Mouse (Mus musculus) forebrain, postnatal 0 days (tissue): ENCODE measurements around the gene BC049352. TPM values are rescaled to one million over a fixed set of nuclear protein-coding genes. Genes with fewer than 3 reads are reported as not detected.
A peak's percentile ranks its signal among the peaks of the same experiment; 100 is the strongest.

Source experiments
- ATAC-seq: fragments of 200-750 bp; cut with Nextera tagmentation; 2 replicates; pipeline ENCODE4 v1.8.0; 2017; ENCODE audit warnings: mild to moderate bottlenecking, moderate library complexity
- DNase-seq: peaks from one replicate; pipeline ENCODE4 v3.0.0-alpha.2; 2015
- H3K27ac ChIP-seq: fragments of 300-500 bp; sonication (generic); 2 replicates; pipeline ENCODE4 v1.5.1; 2014; ENCODE audit warnings: low read depth, mild to moderate bottlenecking, antibody characterized with exemption, low read length, moderate library complexity, mixed read lengths
- H3K27me3 ChIP-seq: fragments of 300-500 bp; sonication (generic); 2 replicates; pipeline ENCODE4 v1.6.1; 2014; ENCODE audit warnings: mild to moderate bottlenecking, low read length, mixed read lengths; ENCODE audit not compliant: insufficient read depth
- H3K36me3 ChIP-seq: fragments of 300-500 bp; sonication (generic); 2 replicates; pipeline ENCODE4 v1.6.1; 2014; ENCODE audit warnings: mild to moderate bottlenecking, moderate library complexity; ENCODE audit not compliant: insufficient read depth
- H3K4me1 ChIP-seq: fragments of 300-500 bp; sonication (generic); 2 replicates; pipeline ENCODE4 v1.6.1; 2014; ENCODE audit warnings: antibody characterized with exemption; ENCODE audit not compliant: insufficient read depth
- H3K4me2 ChIP-seq: fragments of 300-500 bp; sonication (generic); 2 replicates; pipeline ENCODE4 v1.6.1; 2014; ENCODE audit warnings: low read depth, mild to moderate bottlenecking, moderate library complexity
- H3K4me3 ChIP-seq: fragments of 300-500 bp; sonication (generic); 2 replicates; pipeline ENCODE4 v1.5.1; 2014; ENCODE audit warnings: low read depth, low read length, mixed read lengths
- H3K9ac ChIP-seq: fragments of 300-500 bp; sonication (generic); 2 replicates; pipeline ENCODE4 v1.6.1; 2014; ENCODE audit warnings: mild to moderate bottlenecking
- H3K9me3 ChIP-seq: fragments of 300-500 bp; sonication (generic); 2 replicates; pipeline ENCODE4 v1.6.1; 2016; ENCODE audit warnings: low read length
- CTCF ChIP-seq: sonication (generic); IDR thresholded peaks from 2 replicates; pipeline ENCODE4 v1.5.1; 2016; ENCODE audit warnings: antibody characterized with exemption, control low read depth, low read depth
- WGBS: fragments of 180-500 bp; shearing (Covaris S2); extraction: QIAGEN DNeasy Blood & Tissue Kit; methylation state at CpG from one replicate; pipeline ENCODE4 v1.1.7; 2014; 5-methylcytosine and 5-hydroxymethylcytosine counted together
- polyA plus RNA-seq: library from polyadenylated mRNA; unstranded; fragments of >200 nt; fragmentation: Nextera tagmentation; extraction: Ambion mirVana; gene quantifications from 2 replicates; pipeline ENCODE4 v1.2.1, GENCODE M21; 2015
- total RNA-seq: library from RNA; depleted of rRNA; stranded (reverse); fragments of >200 nt; gene quantifications from 2 replicates; pipeline ENCODE4 v1.2.3, GENCODE M21; 2014

The BC049352 gene
- total and polyA plus RNA-seq, 2 experiments from 2014 or later, result 0.28 to 0.38 TPM

DNA sequence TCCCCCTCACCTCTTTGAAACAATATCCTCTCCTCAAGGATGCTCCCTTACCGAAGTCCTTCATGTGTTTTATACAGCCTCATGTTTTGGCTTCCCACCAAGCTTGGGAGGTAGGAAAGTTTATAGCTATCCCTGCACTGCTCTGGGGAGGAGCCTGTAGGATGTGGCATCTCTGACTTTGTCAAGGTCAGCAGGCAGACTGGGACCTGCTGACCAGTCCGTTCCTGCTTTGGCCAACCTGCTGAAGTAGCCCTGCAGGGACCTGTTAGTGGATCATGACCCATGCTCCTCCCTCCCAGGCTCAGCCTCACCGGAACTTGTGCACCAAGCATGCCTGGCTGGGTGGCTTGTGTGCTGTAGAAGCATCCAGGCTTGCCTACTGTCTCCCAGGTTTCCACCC is 39.1 kb upstream of the BC049352 start:
- Histone ChIP-seq H3K4me1 (no peaks in the 10 kb centered on the region), H3K9ac (no peak overlapping the region), H3K4me2 (no peak overlapping the region), H3K27ac (no peak overlapping the region), H3K4me3 (no peak overlapping the region), H3K36me3 (no peaks in the 10 kb centered on the region), H3K9me3 (no peaks in the 10 kb centered on the region), H3K27me3 (peaks cover 61% of the 10 kb centered on the region)
- DNase-seq (no peak), ATAC-seq (no peak)
- no peak for TF ChIP-seq CTCF
- WGBS, result 62% methylated on average over 3 of the region's 3 CpGs

DNA sequence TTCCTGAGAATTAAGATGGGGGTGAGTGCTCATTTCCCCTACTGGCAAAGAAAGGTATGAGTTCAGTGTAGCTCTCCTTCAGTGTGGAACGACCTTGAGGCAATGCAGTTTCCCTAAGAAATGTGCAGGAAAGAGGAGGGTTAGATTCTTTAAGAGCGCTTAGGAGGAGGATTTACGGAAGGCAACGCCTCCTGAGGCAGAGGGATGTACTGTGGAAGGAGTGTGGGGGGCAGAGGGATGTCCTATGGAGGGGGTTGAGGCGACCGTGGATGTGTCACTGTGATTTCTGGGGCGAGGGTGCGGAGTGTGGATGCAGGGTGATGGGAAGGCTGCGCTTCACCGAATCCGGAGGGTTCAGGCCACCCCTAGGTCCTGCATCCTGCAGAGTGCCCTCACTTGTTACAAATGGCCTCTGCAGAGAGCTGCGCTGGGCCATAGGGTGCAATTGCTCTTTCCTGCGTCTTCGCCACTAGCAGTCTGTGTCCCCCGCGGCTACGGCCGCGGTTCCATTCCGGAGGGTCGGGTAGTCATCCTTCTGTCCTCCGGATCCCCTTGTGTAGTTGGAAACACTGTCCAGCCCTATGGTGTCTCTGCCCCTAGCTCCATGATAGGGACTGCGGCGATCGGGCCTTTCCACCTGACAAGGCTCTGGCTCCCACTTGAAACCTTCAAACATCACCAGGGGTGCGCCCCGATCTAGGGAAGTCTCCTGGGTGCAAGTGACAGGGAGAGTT is 36.1 kb upstream of the BC049352 start:
- H3K27ac ChIP-seq, result no peak overlapping the region
- peak; percentile 49 for TF ChIP-seq CTCF
- DNase-seq, result peak; percentile 25
- no peaks in the 10 kb centered on the region for H3K9me3 ChIP-seq
- 2% methylated on average over 27 of the region's 27 CpGs for WGBS
- peak overlapping the region; percentile 72 for H3K4me2 ChIP-seq
- H3K9ac ChIP-seq, result peak overlapping the region; percentile 49
- no peaks in the 10 kb centered on the region for H3K4me1 ChIP-seq
- peak overlapping the region; percentile 32 for H3K4me3 ChIP-seq
- H3K27me3 ChIP-seq, result peaks cover 39% of the 10 kb centered on the region
- peak; percentile 53 for ATAC-seq
- no peaks in the 10 kb centered on the region for H3K36me3 ChIP-seq

DNA sequence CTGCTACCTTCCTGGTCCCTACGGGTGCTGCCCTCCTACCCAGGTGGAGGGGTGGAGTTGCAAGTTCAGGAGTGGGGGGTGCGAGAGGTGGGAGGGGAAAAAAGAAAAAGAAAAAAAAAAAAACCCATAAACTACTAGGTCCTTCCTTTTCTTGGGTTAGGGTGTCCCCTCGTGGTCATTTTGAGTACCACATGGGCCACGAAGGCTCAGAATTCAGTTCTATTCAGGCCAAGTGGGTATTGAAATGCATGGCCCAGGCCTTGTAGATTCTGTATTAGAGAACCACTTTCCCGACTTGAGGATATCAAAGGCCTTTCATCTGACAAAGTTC is 35.6 kb upstream of the BC049352 start:
- Histone ChIP-seq H3K9ac (peak overlapping the region; percentile 49; the same call in 1 of the 2 replicates), H3K4me3 (peak overlapping the region; percentile 32), H3K36me3 (no peaks in the 10 kb centered on the region), H3K4me2 (peak overlapping the region; percentile 72), H3K4me1 (no peaks in the 10 kb centered on the region), H3K9me3 (no peaks in the 10 kb centered on the region), H3K27ac (no peak overlapping the region), H3K27me3 (peaks cover 37% of the 10 kb centered on the region)
- 1% methylated on average over 5 of the region's 5 CpGs for WGBS
- DNase-seq (peak; percentile 89), ATAC-seq (peak; percentile 68)
- peak; percentile 95 for TF ChIP-seq CTCF

DNA sequence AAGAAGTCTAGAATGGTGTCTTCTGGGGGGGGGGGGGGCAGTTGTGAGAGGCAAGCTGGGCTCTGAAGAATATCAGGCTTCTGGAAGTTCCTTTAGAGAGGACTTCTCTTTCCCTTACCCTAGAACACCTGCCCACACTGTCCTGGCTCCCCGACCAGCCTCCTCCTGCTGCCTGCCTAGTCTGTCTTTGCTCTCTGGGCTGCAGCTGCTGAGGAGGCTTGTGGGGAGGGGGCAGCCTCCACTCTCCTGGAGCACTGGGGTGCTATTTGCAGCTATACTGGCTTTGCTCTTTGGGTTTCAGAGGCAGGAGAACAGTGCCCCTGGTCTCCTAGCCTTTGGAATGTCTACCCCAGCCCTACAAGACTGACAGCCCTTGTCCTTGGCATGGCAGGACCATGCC is 30.9 kb upstream of the BC049352 start:
- WGBS, result 57% methylated on average over 1 of the region's 1 CpGs
- no peak for TF ChIP-seq CTCF
- Histone ChIP-seq H3K27me3 (peaks cover 2% of the 10 kb centered on the region; the same call in 1 of the 2 replicates), H3K4me1 (no peaks in the 10 kb centered on the region), H3K27ac (no peak overlapping the region), H3K9ac (no peak overlapping the region), H3K36me3 (no peaks in the 10 kb centered on the region), H3K9me3 (no peaks in the 10 kb centered on the region), H3K4me3 (no peak overlapping the region), H3K4me2 (no peak overlapping the region)
- ATAC-seq, result no peak
- DNase-seq, result no peak

DNA sequence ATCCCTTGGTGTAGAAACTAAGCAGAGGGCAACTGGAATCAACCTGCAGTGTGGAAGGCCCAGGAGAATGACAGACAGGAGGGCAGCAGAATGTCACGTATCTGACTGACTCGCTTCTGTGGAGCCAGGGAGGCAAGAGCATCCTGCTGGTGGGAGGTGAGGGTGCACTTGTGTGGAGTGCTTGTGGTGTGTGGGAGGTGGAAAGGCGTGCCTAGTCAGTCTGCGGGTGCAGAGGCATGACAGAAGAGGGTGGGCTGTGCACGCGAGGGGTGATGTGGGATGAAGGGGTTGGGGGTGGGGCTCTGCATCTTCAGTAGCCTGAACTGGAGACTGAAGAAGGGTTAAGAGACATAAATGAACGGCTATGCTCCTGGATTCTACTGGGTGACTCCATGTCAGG is 28.4 kb upstream of the BC049352 start:
- no peak overlapping the region for H3K4me3 ChIP-seq
- no peaks in the 10 kb centered on the region for H3K4me1 ChIP-seq
- DNase-seq (no peak), ATAC-seq (no peak)
- no peak overlapping the region for H3K27ac ChIP-seq
- no peak overlapping the region for H3K4me2 ChIP-seq
- no peaks in the 10 kb centered on the region for H3K36me3 ChIP-seq
- H3K9ac ChIP-seq, result no peak overlapping the region
- no peak for TF ChIP-seq CTCF
- H3K9me3 ChIP-seq, result no peaks in the 10 kb centered on the region
- H3K27me3 ChIP-seq, result no peaks in the 10 kb centered on the region; the same call in 1 of the 2 replicates
- WGBS, result 81% methylated on average over 7 of the region's 7 CpGs

DNA sequence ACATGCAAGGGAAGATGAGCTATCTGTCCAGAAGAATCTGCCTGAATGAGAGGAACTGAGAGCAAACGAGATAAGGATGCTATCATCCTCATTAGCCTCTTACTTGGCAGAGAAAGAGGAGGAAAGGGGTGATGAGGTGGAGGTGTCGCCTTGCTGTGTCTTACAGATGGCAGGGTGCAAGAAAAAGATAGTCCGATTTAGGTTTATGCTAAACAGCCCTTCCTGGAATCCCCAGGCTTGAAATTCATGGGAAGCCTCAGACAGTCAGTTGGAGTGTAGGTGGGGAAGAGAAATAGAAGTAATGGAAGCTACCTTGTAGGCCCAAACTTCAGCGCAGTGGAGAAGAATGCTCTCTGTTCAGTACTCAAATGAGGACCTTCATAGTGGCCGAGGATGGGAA is 13.9 kb upstream of the BC049352 start:
- Histone ChIP-seq H3K36me3 (no peaks in the 10 kb centered on the region), H3K27ac (no peak overlapping the region), H3K4me1 (no peaks in the 10 kb centered on the region), H3K9me3 (no peaks in the 10 kb centered on the region), H3K4me2 (no peak overlapping the region), H3K4me3 (no peak overlapping the region), H3K27me3 (no peaks in the 10 kb centered on the region), H3K9ac (no peak overlapping the region)
- 72% methylated on average over 5 of the region's 5 CpGs for WGBS
- no peak for DNase-seq
- no peak for ATAC-seq
- no peak for TF ChIP-seq CTCF

DNA sequence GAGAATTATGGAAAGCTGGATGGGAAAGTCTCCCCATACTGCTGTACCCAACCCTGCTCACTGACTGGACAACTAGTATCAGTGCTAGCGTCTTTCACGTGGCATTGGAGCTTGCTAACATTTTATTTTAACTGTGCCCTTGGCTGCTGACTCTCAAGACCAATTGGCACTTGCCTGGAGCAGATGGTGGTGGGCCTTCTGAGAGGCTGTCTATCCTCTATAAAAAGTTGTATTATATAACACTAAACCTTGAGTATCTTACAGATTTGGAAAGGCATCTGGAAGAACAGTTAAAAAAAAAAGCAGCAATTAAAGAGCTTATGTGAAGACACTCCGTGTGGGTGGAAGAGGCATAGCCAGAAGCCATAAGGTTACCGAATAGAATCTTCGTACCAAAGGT is 11.7 kb upstream of the BC049352 start:
- ATAC-seq (no peak), DNase-seq (no peak)
- no peaks in the 10 kb centered on the region for H3K36me3 ChIP-seq
- H3K4me1 ChIP-seq, result no peaks in the 10 kb centered on the region
- H3K4me2 ChIP-seq, result no peak overlapping the region
- no peaks in the 10 kb centered on the region for H3K9me3 ChIP-seq
- no peak overlapping the region for H3K9ac ChIP-seq
- H3K27ac ChIP-seq, result no peak overlapping the region
- no peak for TF ChIP-seq CTCF
- no peak overlapping the region for H3K4me3 ChIP-seq
- H3K27me3 ChIP-seq, result no peaks in the 10 kb centered on the region
- 86% methylated on average over 5 of the region's 5 CpGs for WGBS
